Mouse (Mus musculus): ENCODE measurements around the gene Dvl3. TPM values are rescaled to one million over a fixed set of nuclear protein-coding genes. Genes with fewer than 3 reads are reported as not detected.

The Dvl3 gene
- total and polyA plus RNA-seq, 3 experiments, result 1.9 to 16.9 (median 7.7) TPM

DNA sequence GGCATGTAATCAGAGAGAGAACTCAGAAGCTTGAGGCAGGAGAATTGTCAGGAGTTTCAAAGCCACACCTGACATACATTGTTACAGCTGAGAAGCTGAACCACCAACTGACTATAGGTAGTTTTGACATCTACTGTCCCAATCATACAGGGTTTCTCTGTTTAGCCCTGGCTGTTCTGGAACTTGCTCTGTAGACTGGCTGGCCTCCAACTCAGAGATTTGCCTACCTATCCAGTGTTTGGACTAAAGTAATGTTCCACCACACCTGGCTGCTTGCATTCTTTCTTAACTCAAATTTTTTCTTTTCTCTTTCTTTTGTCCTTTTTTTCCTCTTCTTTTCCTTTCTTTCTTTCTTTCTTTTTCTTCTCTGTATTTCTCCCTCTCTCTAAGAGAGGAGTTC lies 750 bp upstream of the Dvl3 start:
- H3K4me1 ChIP-seq (ENCODE audit: control insufficient read depth in 1 of 2, insufficient read depth in 2 of 2), result peaks cover 3 to 35% of the 10 kb centered on the region in 2 experiments
- H3K9me3 ChIP-seq (replicated peaks; ENCODE audit: low read length), result no peaks in the 10 kb centered on the region
- peak overlapping the region; percentile 82 for H3K9ac ChIP-seq (ENCODE audit: insufficient read depth, low read depth)
- H3K27me3 ChIP-seq (replicated peaks), result no peaks in the 10 kb centered on the region
- no peak for TF ChIP-seq RAD21 (IDR thresholded peaks at IDR 0.05; ENCODE audit: low read depth, low read length)
- TF ChIP-seq EP300 (IDR thresholded peaks at IDR 0.05; ENCODE audit: low read length), result no peak
- no peak for TF ChIP-seq ELF1 (IDR thresholded peaks at IDR 0.05; ENCODE audit: low read depth, low read length)
- no peak for TF ChIP-seq MAZ (IDR thresholded peaks at IDR 0.05; ENCODE audit: low read depth, low read length)
- no peak for TF ChIP-seq POLR2AphosphoS2 (IDR thresholded peaks at IDR 0.05; ENCODE audit: low read depth, low read length)
- no peak for TF ChIP-seq POLR2A (IDR thresholded peaks at IDR 0.05; ENCODE audit: low read depth, low read length)
- no peak for TF ChIP-seq RCOR1 (conservative IDR thresholded peaks at IDR 0.05; ENCODE audit: low read depth, low read length)
- TF ChIP-seq JUND (conservative IDR thresholded peaks at IDR 0.05; ENCODE audit: low read depth, low read length), result no peak
- TF ChIP-seq HCFC1 (IDR thresholded peaks at IDR 0.05; ENCODE audit: low read depth, low read length), result no peak
- no peak for TF ChIP-seq NRF1 (IDR thresholded peaks at IDR 0.05; ENCODE audit: low read depth, low read length)
- no peak for TF ChIP-seq BHLHE40 (IDR thresholded peaks at IDR 0.05; ENCODE audit: low read depth, low read length)
- no peak for TF ChIP-seq MAFK (IDR thresholded peaks at IDR 0.05; ENCODE audit: insufficient replicate concordance, low read length)
- TF ChIP-seq MXI1 (IDR thresholded peaks at IDR 0.05; ENCODE audit: low read depth, low read length), result no peak
- no peak for TF ChIP-seq CHD2 (IDR thresholded peaks at IDR 0.05; ENCODE audit: low read length)
- TF ChIP-seq ZMIZ1 (IDR thresholded peaks at IDR 0.05; ENCODE audit: low read depth, low read length), result no peak
- no peak for TF ChIP-seq CHD1 (IDR thresholded peaks at IDR 0.05; ENCODE audit: low read depth, low read length)
- no peak for TF ChIP-seq USF2 (conservative IDR thresholded peaks at IDR 0.05; ENCODE audit: low read depth, low read length)
- peak overlapping the region; percentile 68; the same call in 1 of the 2 replicates for H3K4me2 ChIP-seq (ENCODE audit: insufficient read depth, low read depth, poor library complexity, severe bottlenecking)
- dilution Hi-C loops (cut with MboI; ENCODE audit: extremely low pct_ligation_motif_present, extremely low pct_unique_long_range_greater_than_20kb, low sequenced_read_pairs) (no loop called here), in situ Hi-C loops (cut with MboI; ENCODE audit: low pct_ligation_motif_present, low pct_unique_long_range_greater_than_20kb, low sequenced_read_pairs) (no loop called here)
- H3K27ac ChIP-seq (ENCODE audit: insufficient read depth, low read depth), result no peak overlapping the region
- peak overlapping the region in 2 of 3 experiments; percentile 53 to 90 for H3K4me3 ChIP-seq (replicated peaks in 1 of 3; ENCODE audit: low read depth in 2 of 3, low read length in 2 of 3, poor library complexity in 1 of 3)
- H3K36me3 ChIP-seq (replicated peaks in 1 of 2; ENCODE audit: control insufficient read depth in 1 of 2, insufficient read depth in 1 of 2, low read length in 1 of 2), result peaks cover 5 to 36% of the 10 kb centered on the region in 2 experiments
- no peak for DNase-seq (ENCODE audit: extremely low read depth)
- H3K79me2 ChIP-seq (replicated peaks; ENCODE audit: control insufficient read depth, extremely low read depth, insufficient read depth, poor library complexity, severe bottlenecking), result peaks cover 13% of the 10 kb centered on the region

DNA sequence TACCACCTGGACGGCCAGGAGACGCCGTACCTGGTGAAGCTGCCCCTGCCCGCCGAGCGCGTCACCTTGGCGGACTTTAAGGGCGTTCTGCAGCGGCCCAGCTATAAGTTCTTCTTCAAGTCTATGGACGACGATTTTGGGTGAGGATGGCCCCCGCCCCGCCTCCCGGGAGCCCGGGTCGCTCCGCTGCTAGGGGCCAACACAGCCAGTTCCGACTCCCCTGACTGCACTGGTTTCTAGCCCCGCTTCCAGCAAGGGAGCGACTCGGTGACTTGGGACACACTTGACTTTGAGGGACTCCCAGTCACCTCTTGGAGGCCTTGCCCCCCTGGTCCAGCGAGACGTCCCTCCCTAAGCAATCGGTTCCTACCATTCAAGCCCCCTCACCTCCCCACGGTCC lies 434 bp downstream of the Dvl3 start:
- Histone ChIP-seq H3K9ac (ENCODE audit: insufficient read depth, low read depth) (peak overlapping the region; percentile 97), H3K9me3 (replicated peaks; ENCODE audit: low read length) (peaks cover 5% of the 10 kb centered on the region), H3K4me2 (ENCODE audit: insufficient read depth, low read depth, poor library complexity, severe bottlenecking) (peak overlapping the region; percentile 65), H3K4me3 (replicated peaks in 1 of 3; ENCODE audit: low read depth in 2 of 3, low read length in 2 of 3, poor library complexity in 1 of 3) (peak overlapping the region; percentile 73 to 92 (median 90)), H3K27me3 (replicated peaks) (no peaks in the 10 kb centered on the region), H3K27ac (ENCODE audit: insufficient read depth, low read depth) (peak overlapping the region; percentile 16; the same call in 1 of the 2 replicates), H3K4me1 (ENCODE audit: control insufficient read depth in 1 of 2, insufficient read depth in 2 of 2) (peaks cover 3 to 29% of the 10 kb centered on the region in 2 experiments), H3K36me3 (replicated peaks in 1 of 2; ENCODE audit: control insufficient read depth in 1 of 2, insufficient read depth in 1 of 2, low read length in 1 of 2) (peaks cover 7 to 37% of the 10 kb centered on the region in 2 experiments), H3K79me2 (replicated peaks; ENCODE audit: control insufficient read depth, extremely low read depth, insufficient read depth, poor library complexity, severe bottlenecking) (peaks cover 13% of the 10 kb centered on the region)
- in situ Hi-C loops (cut with MboI; ENCODE audit: low pct_ligation_motif_present, low pct_unique_long_range_greater_than_20kb, low sequenced_read_pairs) (no loop called here), dilution Hi-C loops (cut with MboI; ENCODE audit: extremely low pct_ligation_motif_present, extremely low pct_unique_long_range_greater_than_20kb, low sequenced_read_pairs) (no loop called here)
- no peak for TF ChIP-seq ZKSCAN1 (IDR thresholded peaks at IDR 0.05; ENCODE audit: borderline replicate concordance, low read depth, low read length)
- TF ChIP-seq MYC (IDR thresholded peaks at IDR 0.05; ENCODE audit: low read depth, low read length), result no peak
- TF ChIP-seq USF1 (IDR thresholded peaks at IDR 0.05; ENCODE audit: low read depth, low read length), result no peak
- TF ChIP-seq CTCF (conservative IDR thresholded peaks at IDR 0.05 in 1 of 2, IDR thresholded peaks at IDR 0.05 in 1 of 2; ENCODE audit: low read depth in 2 of 2, low read length in 2 of 2), result no peak
- no peak for TF ChIP-seq GABPA (IDR thresholded peaks at IDR 0.05; ENCODE audit: insufficient replicate concordance, low read depth, low read length)
- TF ChIP-seq ETS1 (conservative IDR thresholded peaks at IDR 0.05; ENCODE audit: low read depth, low read length), result no peak
- TF ChIP-seq CHD2 (IDR thresholded peaks at IDR 0.05; ENCODE audit: low read length), result no peak
- no peak for TF ChIP-seq USF2 (conservative IDR thresholded peaks at IDR 0.05; ENCODE audit: low read depth, low read length)
- TF ChIP-seq MAZ (IDR thresholded peaks at IDR 0.05; ENCODE audit: low read depth, low read length), result no peak
- no peak for TF ChIP-seq SIN3A (IDR thresholded peaks at IDR 0.05; ENCODE audit: low read length)
- no peak for TF ChIP-seq CHD1 (IDR thresholded peaks at IDR 0.05; ENCODE audit: low read depth, low read length)
- TF ChIP-seq MAX (IDR thresholded peaks at IDR 0.05; ENCODE audit: low read length), result no peak
- TF ChIP-seq NRF1 (IDR thresholded peaks at IDR 0.05; ENCODE audit: low read depth, low read length), result no peak
- no peak for TF ChIP-seq MXI1 (IDR thresholded peaks at IDR 0.05; ENCODE audit: low read depth, low read length)
- TF ChIP-seq IRF4 (IDR thresholded peaks at IDR 0.05; ENCODE audit: low read depth, low read length), result no peak
- TF ChIP-seq MAFK (IDR thresholded peaks at IDR 0.05; ENCODE audit: insufficient replicate concordance, low read length), result no peak
- TF ChIP-seq JUN (IDR thresholded peaks at IDR 0.05; ENCODE audit: insufficient read depth, low read depth, low read length), result no peak
- TF ChIP-seq ZC3H11A (IDR thresholded peaks at IDR 0.05; ENCODE audit: low read depth, low read length), result no peak
- TF ChIP-seq TCF12 (IDR thresholded peaks at IDR 0.05; ENCODE audit: low read depth, low read length), result no peak
- DNase-seq (ENCODE audit: extremely low read depth), result peak; percentile 30

All from CH12.LX (cell line).